Mouse (Mus musculus) liver, embryonic 14.5 days (tissue): ENCODE results near the gene Rab28.

Experiments
- CTCF ChIP-seq: IDR thresholded peaks from 2 replicates; pipeline ENCODE4 v1.5.1; 2016; ENCODE audit warnings: antibody characterized with exemption, low read depth, control low read depth
- EP300 ChIP-seq: IDR thresholded peaks from 2 replicates; pipeline ENCODE4 v1.6.1; 2016; ENCODE audit warnings: antibody characterized with exemption, low read depth

DNA sequence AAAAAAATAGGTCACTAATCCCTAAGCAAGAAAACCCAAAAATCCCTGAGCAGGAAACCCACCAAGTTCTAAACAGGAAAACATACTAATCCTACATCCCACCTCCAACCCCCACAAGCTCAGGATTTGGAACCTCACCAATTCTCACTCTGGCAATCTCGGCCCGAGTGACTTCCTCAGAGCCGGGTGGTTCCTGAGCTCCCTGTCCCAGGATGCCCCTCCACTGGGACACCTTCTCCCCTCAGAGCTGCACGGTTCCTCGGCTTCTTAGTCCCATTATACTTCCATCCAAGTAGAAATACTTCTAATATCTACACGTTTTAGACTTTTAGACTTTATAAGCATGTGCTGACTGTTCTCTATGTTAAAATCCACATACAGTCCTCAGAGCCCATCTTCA is 41.9 kb downstream of the Rab28 start:
- TF ChIP-seq CTCF = no peak
- TF ChIP-seq EP300 = no peak
